Mouse (Mus musculus) heart, postnatal 0 days (tissue): ENCODE data around the gene Yeats4.

Experiments
- CTCF ChIP-seq: IDR thresholded peaks from 2 replicates; pipeline ENCODE4 v1.5.1; 2016; ENCODE audit warnings: antibody characterized with exemption, control low read depth, low read depth
- EP300 ChIP-seq: IDR thresholded peaks from 2 replicates; pipeline ENCODE4 v1.6.1; 2016; ENCODE audit warnings: antibody characterized with exemption, low read depth

DNA sequence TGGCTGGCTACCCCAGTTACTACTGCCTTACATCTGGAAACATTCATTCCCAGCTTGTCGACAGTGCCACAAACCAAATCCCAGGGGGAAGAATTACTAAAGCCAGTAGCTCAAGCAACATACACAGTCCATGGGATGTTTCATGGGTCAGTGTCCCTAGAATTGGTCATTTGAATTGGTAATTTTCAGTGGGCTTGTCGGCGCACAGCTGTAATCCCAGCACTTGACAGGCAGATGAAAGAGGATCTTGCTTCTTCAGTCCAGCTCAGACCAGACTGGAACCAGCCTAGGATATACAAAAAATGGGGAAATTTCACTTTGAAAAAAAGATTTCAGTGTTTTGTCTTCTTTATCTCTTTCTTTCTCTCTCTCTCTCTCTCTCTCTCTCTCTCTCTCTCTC lies 24.6 kb downstream of the Yeats4 start:
- TF ChIP-seq CTCF (no peak), EP300 (no peak)
